Mouse (Mus musculus) kidney, postnatal 4 days (tissue): ENCODE measurements around the gene Has3.
"Not testable (repeated sequence)": the region's sequence is repeated elsewhere in the genome, so short reads cannot be mapped to it uniquely, and the experiment has no call there.

Experiments
- DNase-seq, 2 experiments: peaks; one replicate each; pipeline ENCODE4 v3.0.0; 2021; ENCODE audit warnings: mixed read lengths in 2 of 2

Gene Has3

GRCm38 (mm10) chr8:106887336-106888189, 17.5 kb downstream of the Has3 start:
- DNase-seq = peak; percentile 86 to 89

DNA sequence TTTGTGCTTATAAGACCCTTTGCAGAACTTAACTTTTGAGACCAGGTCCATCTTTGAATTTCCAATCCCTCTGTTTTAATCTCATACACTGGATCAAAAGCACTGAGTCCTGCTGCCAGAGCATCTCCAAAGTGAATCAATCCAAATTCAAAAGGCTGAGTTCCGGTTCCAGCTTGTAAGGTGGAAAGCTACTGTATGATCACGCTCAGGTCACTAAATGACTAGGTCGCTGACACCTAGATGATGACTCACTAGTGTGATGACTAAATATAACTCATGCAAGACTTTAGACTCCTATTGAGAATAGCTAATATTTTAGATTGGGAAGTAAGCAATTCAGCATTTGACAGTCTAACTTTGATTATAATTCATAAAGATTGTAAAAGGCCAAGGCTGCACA, 18.8 kb downstream of the Has3 start:
- DNase-seq = no peak

- peak; percentile 70 to 79 for DNase-seq
These were observed 22.3 kb downstream of the Has3 start for GRCm38 (mm10) chr8:106892210-106892805.

- peak; percentile 76 to 85 for DNase-seq
These were observed 22.9 kb downstream of the Has3 start for GRCm38 (mm10) chr8:106892806-106893451.

- peak; percentile 90 to 94 for DNase-seq
These were observed 23.6 kb downstream of the Has3 start, which contains the start of gene Utp4 for GRCm38 (mm10) chr8:106893481-106894156. Utp4 (plus strand) TSS chr8:106893636.

- no peak for DNase-seq
These were observed 29.4 kb downstream of the Has3 start for GRCm38 (mm10) chr8:106899473-106899872.

DNA sequence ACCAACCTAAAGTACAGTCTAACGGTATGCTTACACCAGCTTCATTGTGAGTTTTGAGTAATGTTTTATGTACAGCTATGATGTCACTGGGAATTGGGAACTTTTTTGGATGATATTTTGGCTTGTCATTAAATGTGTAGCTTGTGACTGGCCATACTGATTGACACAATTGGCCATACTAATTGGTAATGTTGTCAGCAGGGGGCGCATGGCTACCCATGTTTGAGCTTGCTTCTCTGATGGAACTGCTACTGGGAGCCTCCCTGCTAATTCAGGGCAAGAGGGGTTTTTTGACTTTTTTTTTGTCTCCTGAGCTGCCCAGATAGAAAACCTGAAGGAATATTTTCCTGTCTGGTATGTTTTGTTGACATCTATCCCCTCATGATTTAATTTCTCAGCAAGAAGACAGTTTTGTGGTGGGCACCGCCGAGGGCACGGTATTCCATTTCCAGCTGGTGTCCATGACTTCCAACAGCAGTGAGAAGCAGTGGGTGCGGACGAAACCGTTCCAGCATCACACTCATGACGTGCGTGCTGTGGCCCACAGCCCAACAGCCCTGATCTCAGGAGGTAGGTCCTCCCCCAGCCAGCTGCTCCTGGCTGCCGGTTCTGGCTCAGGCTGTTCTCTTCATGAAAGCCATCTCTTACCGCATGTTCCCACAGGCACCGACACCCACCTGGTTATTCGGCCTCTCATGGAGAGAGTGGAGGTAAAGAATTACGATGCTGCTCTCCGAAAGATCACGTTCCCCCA, 35.9 kb downstream of the Has3 start:
- peak; percentile 81 to 82 for DNase-seq

DNA sequence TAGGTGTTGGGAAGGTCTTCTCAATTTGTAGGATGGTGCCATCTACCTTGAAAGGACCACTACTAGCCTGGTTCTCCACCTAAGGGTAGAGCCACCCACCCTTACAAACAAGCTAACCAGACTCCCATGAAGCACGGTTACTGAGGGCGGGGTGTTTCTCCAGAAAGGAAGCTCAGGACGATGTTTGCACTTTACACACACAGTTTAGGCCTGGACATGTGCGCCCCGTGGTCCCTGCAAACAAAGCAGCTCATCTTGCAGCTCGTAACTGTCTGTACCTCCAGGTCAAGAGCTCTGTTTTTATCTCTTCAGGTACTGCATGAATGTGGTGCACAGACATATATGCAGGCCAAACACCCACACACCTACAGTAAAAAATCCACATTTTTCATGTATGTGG, 36.6 kb downstream of the Has3 start:
- DNase-seq = no peak

GRCm38 (mm10) chr8:106907450-106907849, 37.4 kb downstream of the Has3 start:
- DNase-seq = no peak

- no peak for DNase-seq
These were observed 38.2 kb downstream of the Has3 start for GRCm38 (mm10) chr8:106908291-106908690.

- no peak for DNase-seq
These were observed 43.6 kb downstream of the Has3 start for GRCm38 (mm10) chr8:106913631-106914030.

DNA sequence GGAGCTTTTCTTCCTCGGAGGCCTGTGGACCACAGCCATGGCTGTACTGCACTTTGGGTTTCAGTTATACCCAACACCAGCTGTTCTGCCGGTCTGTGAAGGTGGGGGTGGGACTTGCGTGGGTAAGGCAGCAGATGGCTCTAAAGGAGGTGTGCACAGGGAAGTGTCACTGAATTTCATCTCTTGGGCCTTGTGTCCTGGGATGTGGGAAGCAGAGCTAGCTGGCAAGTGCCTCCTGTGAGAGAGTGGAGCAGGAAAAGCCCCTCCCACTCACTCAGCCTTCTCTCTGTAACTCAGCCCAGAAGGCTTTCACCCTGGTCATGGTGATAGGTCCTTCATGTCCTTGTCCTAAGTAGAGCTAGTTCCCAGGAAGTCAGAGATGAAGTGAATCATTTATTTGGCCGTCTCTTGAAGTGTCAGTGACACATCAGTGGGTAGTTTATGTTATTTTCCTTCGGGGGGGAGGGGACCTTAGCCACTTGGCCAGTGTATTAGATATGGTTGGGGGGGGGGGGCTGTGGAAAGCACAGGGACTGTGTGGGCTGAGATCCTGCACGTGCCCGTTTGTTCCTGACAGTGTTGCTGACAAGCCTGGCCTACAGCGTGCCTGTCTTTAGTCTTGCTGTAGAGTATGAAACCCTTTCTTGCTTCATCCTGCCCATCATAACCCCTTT, 49.8 kb downstream of the Has3 start:
- DNase-seq = no peak

DNA sequence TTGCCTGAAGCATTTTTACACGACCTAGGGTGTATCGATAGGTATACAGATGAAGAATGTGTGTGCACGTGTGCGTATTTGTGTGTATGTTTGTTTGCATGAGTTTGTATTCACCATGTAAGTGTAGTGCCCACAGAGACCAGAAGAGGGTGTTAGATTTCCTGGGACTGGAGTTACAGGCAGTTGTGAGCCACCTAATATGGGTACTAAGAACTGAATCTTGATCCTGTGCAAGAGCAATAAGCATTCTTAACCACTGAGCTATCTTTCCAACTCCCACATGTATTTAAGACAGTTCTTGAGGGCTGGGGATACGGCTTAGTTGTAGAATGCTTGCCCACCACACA, 50.3 kb downstream of the Has3 start:
- DNase-seq = no peak

- no peak for DNase-seq
These were observed 54.0 kb downstream of the Has3 start for GRCm38 (mm10) chr8:106924057-106924456.

DNA sequence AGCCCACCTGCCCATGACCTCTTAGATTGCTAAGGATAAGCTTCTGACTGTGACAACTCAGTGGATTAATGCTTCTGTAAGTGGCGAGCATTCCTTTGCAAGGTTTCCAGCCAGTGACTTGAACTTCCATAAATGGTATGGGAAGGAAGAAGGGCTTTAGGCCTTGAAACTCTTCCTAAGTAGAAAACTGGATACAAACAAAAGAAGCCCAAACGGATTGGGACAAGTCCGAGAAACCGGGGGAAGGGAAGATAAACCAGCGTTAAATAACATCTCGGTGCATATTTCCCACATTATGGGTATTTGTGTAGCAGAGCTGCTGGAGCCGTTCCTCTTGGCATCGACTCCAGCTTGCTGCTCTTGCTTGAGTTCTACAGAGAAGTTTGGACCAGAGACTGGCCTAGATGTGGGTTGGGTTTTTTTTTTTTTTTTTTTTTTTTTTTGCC, 54.9 kb downstream of the Has3 start:
- peak in 1 of 2 experiments; percentile 26 for DNase-seq

DNA sequence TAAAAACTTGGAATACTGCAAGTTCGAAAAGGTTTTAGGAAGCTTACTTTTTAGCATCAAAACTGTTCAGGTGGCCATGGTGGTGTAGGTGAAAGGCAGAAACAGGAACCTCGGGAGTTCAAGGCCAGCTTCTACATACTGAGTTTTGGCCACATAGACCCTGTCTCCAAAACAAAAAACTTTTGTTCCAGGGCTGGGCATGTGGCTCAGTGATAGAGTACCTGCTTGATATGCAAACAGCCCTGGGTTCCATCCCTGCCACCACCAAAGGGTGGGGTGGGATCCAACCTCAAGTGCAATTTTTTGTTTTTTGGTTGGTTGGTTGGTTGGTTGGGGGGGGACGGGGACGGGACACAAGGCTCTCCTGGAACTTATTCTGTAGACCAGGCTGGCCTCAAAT, 55.4 kb downstream of the Has3 start:
- no peak for DNase-seq

DNA sequence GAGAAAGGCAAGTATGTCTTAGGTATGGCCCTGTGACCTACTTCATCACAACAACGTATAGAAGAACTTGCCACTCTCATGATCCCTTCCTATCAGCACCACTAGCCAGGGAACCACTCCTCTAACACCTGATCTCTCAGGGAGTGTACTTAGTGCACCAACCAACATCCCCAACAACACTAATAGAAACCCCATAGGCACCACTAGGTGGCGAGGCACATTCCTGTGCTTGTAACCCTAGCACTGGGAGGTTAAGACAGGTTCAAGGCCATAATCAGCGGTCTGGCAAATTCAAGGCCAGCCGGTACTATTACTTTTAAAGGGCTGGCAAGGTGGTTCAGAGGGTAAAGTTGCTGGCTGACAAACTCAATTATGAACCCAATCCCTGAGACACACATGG, 57.2 kb downstream of the Has3 start:
- peak; percentile 25 to 50 for DNase-seq

GRCm38 (mm10) chr8:106928182-106928581, 58.1 kb downstream of the Has3 start:
- DNase-seq = not testable (repeated sequence)

GRCm38 (mm10) chr8:106929155-106929913, 59.3 kb downstream of the Has3 start:
- peak; percentile 52 to 67 for DNase-seq

GRCm38 (mm10) chr8:106929921-106930320, 59.9 kb downstream of the Has3 start:
- DNase-seq = no peak
